8 mouse cellular contexts compared by ENCODE assay signal in genomic region chr5:137530588-137531413, GRCm38 (mm10). TPM values are rescaled to one million over a fixed set of nuclear protein-coding genes. Genes with fewer than 3 reads are reported as not detected.
A peak's percentile ranks its signal among the peaks of the same experiment; 100 is the strongest.
DNase-seq lines count a peak whose midpoint lies in the region; ATAC-seq lines count a peak whose summit lies in the region.

No protein-coding gene starts in this region.

- H3K36me3 ChIP-seq in hindbrain, embryonic 16.5 days (ENCODE audit: control insufficient read depth, insufficient read depth, low read length): peaks cover 23% of the 10 kb centered on the region

- DNase-seq in adrenal gland, adult (ENCODE audit: inconsistent age in 2 of 2, low spot score in 1 of 2): peak; percentile 72 to 89
- no peak for DNase-seq in adrenal gland, adult 8-10 months
- DNase-seq in cerebellum, postnatal 14 days: peak; percentile 68 to 79
- peak; percentile 64 for DNase-seq in gastrocnemius, adult 18-20 months (ENCODE audit: low spot score)
- DNase-seq in left cerebral cortex, postnatal 14 days (ENCODE audit: low spot score in 2 of 2): peak; percentile 84 to 91
- peak; percentile 74 for DNase-seq in skeletal muscle tissue, adult 2 months (ENCODE audit: low read depth, low spot score)

- no peaks in the 10 kb centered on the region for H3K9me3 ChIP-seq in hindbrain, embryonic 16.5 days (ENCODE audit: control insufficient read depth, low read length)

- intact Hi-C loops in left cerebral cortex, postnatal 14 days (cut with DNase I): loop anchor here (5.0 kb wide), 1 partner anchor 72 kb away; the partner anchor contains the start of gene Mospd3

- H3K9ac ChIP-seq in hindbrain, embryonic 16.5 days (ENCODE audit: low read depth, low read length): peak overlapping the region; percentile 98

- peak overlapping the region; percentile 69 for H3K4me2 ChIP-seq in hindbrain, embryonic 16.5 days (ENCODE audit: low read length)

- under 1% methylated on average over 40 of the region's 46 CpGs for WGBS in hindbrain, embryonic 16.5 days

- ATAC-seq in hindbrain, embryonic 16.5 days: peak; percentile 45
- ATAC-seq in megakaryocyte progenitor cell, adult 5-6 weeks (replicated peaks; ENCODE audit: poor library complexity): peak; percentile 18

- no peaks in the 10 kb centered on the region for H3K27me3 ChIP-seq in hindbrain, embryonic 16.5 days (replicated peaks; ENCODE audit: control insufficient read depth, insufficient read depth, low read length)

- peak overlapping the region; percentile 94 for H3K4me3 ChIP-seq in hindbrain, embryonic 16.5 days (ENCODE audit: low read length)

- H3K4me1 ChIP-seq in hindbrain, embryonic 16.5 days (ENCODE audit: control insufficient read depth, insufficient read depth, low read depth, low read length): peaks cover 28% of the 10 kb centered on the region

- peak overlapping the region; percentile 97 for H3K27ac ChIP-seq in hindbrain, embryonic 16.5 days (ENCODE audit: low read depth, low read length)

RNA-seq across cellular contexts. Expression of gene Epo, which starts 2.2 kb away (rescaled TPM):
- not detected for total RNA-seq in adrenal gland, adult 8-10 months (2022)
- not detected for total RNA-seq in gastrocnemius, adult 18-20 months (2021)
- polyA plus RNA-seq in hindbrain, embryonic 16.5 days (2015; fragmentation: Nextera tagmentation; extraction: Ambion mirVana): not detected in 2 replicates
- not detected for total RNA-seq in left cerebral cortex, postnatal 14 days (2021)
- not detected in 2 replicates for total RNA-seq in megakaryocyte progenitor cell, adult 5-6 weeks (2015)
- not detected in 2 replicates for total RNA-seq in megakaryocyte progenitor cell, adult 5-6 weeks (2017)

RNA-seq across cellular contexts. Expression of gene Gnb2, which starts 2.5 kb away (rescaled TPM):
- total RNA-seq in adrenal gland, adult 8-10 months (2022): 100 to 1,000 TPM; 569 to 665 (median 622) TPM
- 100 to 1,000 TPM; 111 to 134 TPM for total RNA-seq in gastrocnemius, adult 18-20 months (2021)
- 519 and 521 TPM in 2 replicates for polyA plus RNA-seq in hindbrain, embryonic 16.5 days (2015; fragmentation: Nextera tagmentation; extraction: Ambion mirVana)
- total RNA-seq in left cerebral cortex, postnatal 14 days (2021): 100 to 1,000 TPM; 777 to 806 TPM
- 193 and 223 TPM in 2 replicates for total RNA-seq in megakaryocyte progenitor cell, adult 5-6 weeks (2015)
- total RNA-seq in megakaryocyte progenitor cell, adult 5-6 weeks (2017): 187 and 251 TPM in 2 replicates

RNA-seq across cellular contexts. Expression of gene Gigyf1, which starts 12.5 kb away (rescaled TPM):
- 10 to 100 TPM; 38.5 to 67.8 (median 56.6) TPM for total RNA-seq in adrenal gland, adult 8-10 months (2022)
- 10 to 100 TPM; 19.9 to 23.5 TPM for total RNA-seq in gastrocnemius, adult 18-20 months (2021)
- 11.8 and 16.3 TPM in 2 replicates for polyA plus RNA-seq in hindbrain, embryonic 16.5 days (2015; fragmentation: Nextera tagmentation; extraction: Ambion mirVana)
- total RNA-seq in left cerebral cortex, postnatal 14 days (2021): 10 to 100 TPM; 40.0 to 44.3 TPM
- 7.1 and 8.6 TPM in 2 replicates for total RNA-seq in megakaryocyte progenitor cell, adult 5-6 weeks (2015)
- 4.7 and 7.2 TPM in 2 replicates for total RNA-seq in megakaryocyte progenitor cell, adult 5-6 weeks (2017)

RNA-seq across cellular contexts. Expression of gene Actl6b, which starts 22.5 kb away (rescaled TPM):
- total RNA-seq in adrenal gland, adult 8-10 months (2022): 1 to 10 TPM; 4.4 to 9.1 (median 6.3) TPM
- not detected for total RNA-seq in gastrocnemius, adult 18-20 months (2021)
- 268 and 271 TPM in 2 replicates for polyA plus RNA-seq in hindbrain, embryonic 16.5 days (2015; fragmentation: Nextera tagmentation; extraction: Ambion mirVana)
- total RNA-seq in left cerebral cortex, postnatal 14 days (2021): 100 to 1,000 TPM; 126 to 139 TPM
- not detected in 2 replicates for total RNA-seq in megakaryocyte progenitor cell, adult 5-6 weeks (2015)
- not detected in 2 replicates for total RNA-seq in megakaryocyte progenitor cell, adult 5-6 weeks (2017)

RNA-seq across cellular contexts. Expression of gene Pop7, which starts 28.5 kb away (rescaled TPM):
- total RNA-seq in adrenal gland, adult 8-10 months (2022): 10 to 100 TPM; 24.4 to 31.1 (median 27.4) TPM
- 10 to 100 TPM in 1 of 2 experiments, 1 to 10 TPM in 1; 8.9 to 10.8 TPM for total RNA-seq in gastrocnemius, adult 18-20 months (2021)
- polyA plus RNA-seq in hindbrain, embryonic 16.5 days (2015; fragmentation: Nextera tagmentation; extraction: Ambion mirVana): 79.3 and 87.0 TPM in 2 replicates
- 10 to 100 TPM; 28.0 to 35.2 TPM for total RNA-seq in left cerebral cortex, postnatal 14 days (2021)
- 31.9 and 35.0 TPM in 2 replicates for total RNA-seq in megakaryocyte progenitor cell, adult 5-6 weeks (2015)
- total RNA-seq in megakaryocyte progenitor cell, adult 5-6 weeks (2017): 22.7 and 29.2 TPM in 2 replicates
